Mouse (Mus musculus) heart, adult 2 months (tissue): ENCODE measurements around the gene Cux2.

ENCODE experiments used
- CTCF ChIP-seq: fragments of 200-600 bp; IDR thresholded peaks from 2 replicates; pipeline ENCODE4 v1.8.1; 2022; ENCODE audit warnings: antibody characterized with exemption, mild to moderate bottlenecking, moderate library complexity
- EP300 ChIP-seq: fragments of 200-500 bp; IDR thresholded peaks from 2 replicates; pipeline ENCODE4 v1.6.1; 2011; ENCODE audit warnings: low read depth, low read length, control low read depth; ENCODE audit not compliant: insufficient read depth

DNA sequence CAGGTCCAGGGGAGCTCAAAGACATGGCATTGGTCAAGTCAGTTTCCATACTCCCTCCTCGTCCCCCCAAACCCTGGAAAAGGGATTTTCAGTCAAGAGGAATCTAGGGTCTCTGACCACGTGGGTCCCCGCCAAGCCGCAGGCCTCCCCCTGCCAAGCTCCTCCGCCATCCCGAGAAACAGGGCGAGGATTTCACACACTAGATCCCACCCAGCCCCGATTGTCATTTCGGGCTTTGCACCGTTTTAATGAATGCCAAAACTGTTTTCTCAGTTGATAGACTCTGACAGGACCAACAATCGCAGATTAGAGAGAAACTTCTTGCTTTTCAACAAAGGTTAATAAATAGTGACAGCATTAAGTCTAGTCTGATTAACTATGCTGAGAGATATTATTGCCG, 55.1 kb downstream of the Cux2 start:
- no peak for TF ChIP-seq EP300
- TF ChIP-seq CTCF = no peak
